Mouse (Mus musculus) adrenal gland, adult (tissue): ENCODE measurements at regions not wholly inside any gene's neighbourhood (a gene's known extent, or its start where the extent isn't known, plus 50 kb on each side); places are given as distances from the start of the nearest gene placed in this dataset.
A peak's percentile ranks its signal among the peaks of the same experiment; 100 is the strongest.
"Not testable (repeated sequence)": the region's sequence is repeated elsewhere in the genome, so short reads cannot be mapped to it uniquely, and the experiment has no call there.

ENCODE experiments used
- DNase-seq, 2 experiments: peaks; one replicate each; pipeline ENCODE4 v3.0.0; 2022 to 2023; ENCODE audit warnings: low spot score in 1 of 2; ENCODE audit not compliant: inconsistent age in 2 of 2

DNA sequence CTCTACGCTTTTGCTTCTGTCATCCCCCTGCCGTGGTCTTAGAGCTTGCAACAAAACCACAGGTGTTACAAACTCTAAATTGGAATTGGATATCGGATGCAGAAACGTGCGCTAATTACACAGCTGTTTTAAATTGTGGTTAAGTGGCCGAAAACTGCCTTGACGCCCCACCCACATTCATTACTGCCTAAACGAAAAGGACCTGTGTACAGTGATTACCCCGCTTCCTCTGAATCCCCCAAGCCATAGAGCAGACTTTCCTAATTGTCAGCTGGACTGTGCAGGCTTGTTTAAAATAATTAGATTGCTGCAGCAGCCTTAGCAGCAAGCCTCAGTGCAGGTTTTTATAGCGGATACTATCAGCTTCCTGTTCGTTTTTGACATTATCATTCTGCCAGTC lies 94.7 kb downstream of the Cxxc4 start:
- peak in 1 of 2 experiments; percentile 21 for DNase-seq

DNA sequence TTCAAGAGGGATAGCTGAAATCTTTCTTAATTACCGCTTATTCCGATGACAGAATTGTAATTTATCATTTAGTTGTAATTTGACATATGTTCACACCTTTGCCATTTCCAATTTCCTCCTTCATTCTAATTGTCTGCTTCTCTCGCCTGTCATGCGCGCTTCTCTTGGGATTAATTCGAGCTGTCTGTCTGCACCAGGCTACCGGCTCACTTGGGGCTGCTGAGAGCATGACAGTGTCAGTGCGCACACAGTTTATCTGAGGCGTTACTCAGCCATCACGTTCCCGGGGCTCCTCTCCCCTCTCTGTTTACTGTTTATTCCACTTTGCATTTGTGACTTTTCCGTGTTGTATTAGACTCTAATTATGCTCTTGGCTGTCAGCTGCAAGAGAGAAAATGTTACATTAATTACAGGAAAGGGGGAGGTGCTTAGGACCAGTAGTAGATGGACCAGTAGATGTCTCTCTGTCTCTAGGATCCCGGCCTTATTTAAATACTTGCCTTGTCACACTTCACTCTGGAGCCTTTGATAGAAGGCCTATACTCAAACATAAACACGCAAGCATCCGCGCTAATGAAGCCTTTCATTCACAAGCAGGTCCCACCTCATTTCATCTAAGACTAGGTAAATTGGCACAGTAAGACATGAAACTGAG lies 95.3 kb downstream of the Cxxc4 start:
- peak in 1 of 2 experiments; percentile 29 for DNase-seq

DNA sequence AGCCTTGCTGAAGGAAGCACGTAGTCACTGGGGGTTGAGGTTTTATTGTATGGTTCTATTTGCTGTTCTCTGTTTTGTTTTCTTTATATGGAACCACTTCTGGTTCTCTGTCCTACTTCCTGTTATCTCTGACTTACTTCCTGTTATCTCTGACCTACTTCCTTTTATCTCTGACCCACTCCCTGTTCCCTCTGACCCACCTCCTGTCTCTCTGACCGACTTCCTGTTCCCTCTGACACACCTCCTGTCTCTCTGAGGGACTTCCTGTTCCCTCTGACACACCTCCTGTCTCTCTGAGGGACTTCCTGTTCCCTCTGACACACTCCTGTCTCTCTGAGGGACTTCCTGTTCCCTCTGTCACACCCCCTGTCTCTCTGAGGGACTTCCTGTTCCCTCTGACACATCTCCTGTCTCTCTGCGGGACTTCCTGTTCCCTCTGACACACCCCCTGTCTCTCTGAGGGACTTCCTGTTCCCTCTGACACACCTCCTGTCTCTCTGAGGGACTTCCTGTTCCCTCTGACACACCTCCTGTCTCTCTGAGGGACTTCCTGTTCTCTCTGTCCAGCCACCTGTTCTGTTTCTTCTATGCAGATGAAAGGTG lies 102.9 kb downstream of the Cxxc4 start:
- not testable (repeated sequence) for DNase-seq

DNA sequence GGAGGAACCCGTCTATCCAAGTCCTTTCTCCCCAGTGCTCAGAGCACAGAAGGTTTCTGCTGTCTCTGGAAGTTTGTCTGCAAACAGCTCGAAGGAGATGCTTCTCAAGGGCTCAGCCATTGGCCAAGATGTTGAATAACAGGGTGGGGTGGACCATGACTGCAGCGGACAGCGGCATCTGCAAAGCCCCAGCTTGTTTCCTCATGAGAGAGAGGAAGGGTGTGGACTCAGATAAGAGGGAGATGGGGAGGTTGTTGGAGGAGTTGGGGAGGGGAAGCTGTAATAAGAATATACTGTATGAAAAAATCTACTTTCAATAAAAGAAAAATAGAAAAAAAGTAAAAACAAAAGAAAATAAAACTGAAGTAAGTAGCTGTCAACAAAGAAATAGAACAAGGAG lies 129.7 kb downstream of the Cxxc4 start:
- DNase-seq: no peak

DNA sequence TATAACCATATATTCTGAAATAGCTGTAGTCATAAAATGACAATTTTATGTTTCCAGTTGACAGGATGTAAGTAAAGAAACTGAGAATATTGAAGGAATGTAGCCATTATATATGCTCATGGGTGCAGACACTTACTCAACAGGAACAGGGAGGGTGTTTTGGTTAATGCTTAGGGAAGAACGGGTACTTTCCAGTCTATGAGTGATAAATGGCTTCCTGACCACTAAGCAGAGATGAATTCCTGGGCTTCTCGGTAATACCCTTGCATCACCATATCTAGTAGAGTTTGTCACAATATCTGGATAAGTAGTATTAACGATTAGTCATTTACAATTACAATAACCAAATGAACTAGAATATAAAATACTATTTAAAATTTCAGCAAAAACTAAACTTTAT lies 130.5 kb downstream of the Cxxc4 start:
- DNase-seq: no peak

DNA sequence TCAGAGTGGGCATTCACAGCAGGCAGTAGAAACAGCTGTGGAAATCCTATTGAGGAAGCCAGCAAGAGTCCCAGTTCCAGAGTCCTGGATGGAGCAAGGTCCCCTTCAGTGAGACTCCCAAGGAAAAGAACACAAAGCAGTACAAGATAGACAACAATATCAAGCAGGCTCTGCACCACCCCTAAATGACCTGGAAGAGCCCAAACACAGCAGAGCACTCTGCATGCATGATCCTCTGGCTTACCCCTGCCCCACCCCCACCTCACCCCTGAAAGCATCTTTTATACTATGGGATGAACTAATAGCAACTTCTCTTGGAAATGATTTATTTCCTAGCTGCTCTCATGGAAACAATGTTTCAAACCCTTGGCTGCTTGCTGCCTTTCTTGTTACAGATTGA lies 132.3 kb downstream of the Cxxc4 start:
- no peak for DNase-seq

DNA sequence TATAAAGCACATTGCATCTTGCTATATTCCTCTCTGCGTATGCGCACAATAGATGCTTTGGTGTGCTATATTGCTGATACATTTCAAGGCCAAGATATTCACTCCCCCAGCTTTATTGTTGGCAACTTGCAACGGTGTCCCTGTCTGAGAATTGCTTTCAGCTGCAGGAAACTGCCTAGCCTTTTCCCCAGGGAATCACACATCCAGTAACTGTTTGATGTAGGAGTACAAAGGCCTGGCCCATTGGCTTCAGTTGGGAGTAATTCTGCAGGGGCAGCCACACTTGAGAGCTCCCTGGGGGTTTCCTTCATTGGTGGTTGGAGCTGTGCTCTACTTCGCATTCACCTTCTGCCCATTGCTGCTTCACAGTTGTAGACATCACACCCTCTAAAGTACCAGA lies 132.8 kb downstream of the Cxxc4 start:
- DNase-seq: no peak

DNA sequence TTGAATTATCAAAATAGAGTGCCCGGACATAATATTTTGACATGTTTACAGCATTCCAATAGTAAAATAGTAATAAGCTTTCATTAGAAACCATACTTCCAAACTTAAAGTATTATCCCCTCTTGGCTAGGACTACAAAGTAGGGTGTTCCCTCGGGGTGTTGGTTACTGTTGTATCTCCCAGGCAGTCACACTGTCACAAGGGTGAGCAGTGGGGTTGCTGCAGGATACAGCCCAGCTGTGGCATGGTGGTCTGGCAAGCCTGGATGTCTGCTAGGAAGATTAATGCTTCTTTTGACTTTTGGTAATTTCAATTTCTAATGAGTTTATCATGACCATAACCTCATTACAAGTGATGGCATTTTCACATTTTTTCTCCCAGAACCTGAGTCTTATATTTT lies 143.3 kb downstream of the Cxxc4 start:
- no peak for DNase-seq

DNA sequence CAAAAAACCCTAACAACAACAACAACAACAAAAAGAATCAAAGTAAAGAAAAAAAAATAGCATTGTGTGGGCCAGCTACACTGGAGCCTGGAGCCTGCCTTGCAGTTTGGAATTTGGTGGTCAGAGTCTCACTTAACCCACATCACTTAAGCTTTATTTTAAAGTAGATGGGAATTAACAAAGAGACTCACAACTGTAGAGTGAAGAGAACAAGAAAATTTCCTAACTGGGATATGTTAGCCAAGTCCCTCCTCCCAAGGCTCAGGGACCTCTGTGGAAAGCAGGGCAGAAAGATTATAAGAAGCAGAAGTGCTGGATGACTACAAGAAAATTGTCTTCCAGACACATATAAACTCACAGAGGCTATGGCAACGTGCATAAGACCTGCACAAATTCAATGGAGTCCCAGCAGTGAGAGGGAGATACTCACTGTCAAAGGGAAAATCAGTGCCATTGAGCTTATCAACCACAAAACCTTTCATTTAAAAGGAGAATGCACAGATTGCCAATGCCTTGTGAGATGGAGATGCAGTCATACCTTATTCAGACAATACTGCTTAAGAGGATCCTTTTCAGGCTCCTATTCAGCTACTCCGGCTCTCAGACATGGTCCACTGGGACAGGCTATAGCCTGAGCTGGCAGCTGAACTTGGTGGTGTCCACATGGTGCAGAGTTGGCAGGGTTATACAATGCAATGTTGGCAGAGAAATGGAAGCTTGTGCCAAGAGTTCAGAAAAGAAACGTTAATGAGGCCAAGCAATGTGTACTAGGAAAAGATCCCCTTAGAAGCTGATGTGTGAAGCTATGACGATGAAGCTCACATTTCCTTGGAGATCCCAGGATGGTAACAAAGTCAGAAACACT lies 154.4 kb downstream of the Cxxc4 start:
- peak in 1 of 2 experiments; percentile 44 for DNase-seq

DNA sequence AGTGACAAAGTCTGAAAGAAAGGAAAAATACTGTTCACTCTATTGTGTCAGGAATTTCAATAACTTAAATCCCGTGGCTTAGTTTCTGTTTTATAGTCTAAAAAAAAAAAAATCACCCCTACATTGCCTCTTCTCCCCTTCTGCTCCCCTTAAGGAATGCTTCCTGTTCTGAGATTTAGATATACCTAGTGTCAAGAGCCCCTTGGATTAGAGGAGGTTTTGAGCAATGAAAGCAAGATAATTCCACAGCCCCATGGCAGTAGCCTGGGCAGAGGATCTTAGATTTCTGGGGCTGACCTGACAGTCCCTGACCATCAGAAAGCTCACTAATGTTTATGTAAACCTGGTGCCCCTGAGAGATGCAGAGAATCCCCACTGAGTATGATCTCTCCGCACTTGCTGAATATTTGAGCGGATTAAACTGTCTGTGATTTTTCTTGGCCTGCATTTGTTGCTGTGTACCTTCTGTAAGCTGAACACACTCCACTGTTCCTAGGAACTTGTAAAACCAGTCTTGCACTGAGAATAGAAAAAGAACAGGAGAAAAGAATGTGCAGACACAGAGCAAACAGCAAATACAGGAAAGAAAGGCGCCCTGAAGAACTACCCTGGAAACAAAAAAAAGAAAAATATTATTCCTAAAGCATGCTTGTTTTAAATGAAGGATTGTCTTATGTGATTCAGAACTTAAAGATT lies 164.3 kb downstream of the Cxxc4 start:
- DNase-seq: no peak

DNA sequence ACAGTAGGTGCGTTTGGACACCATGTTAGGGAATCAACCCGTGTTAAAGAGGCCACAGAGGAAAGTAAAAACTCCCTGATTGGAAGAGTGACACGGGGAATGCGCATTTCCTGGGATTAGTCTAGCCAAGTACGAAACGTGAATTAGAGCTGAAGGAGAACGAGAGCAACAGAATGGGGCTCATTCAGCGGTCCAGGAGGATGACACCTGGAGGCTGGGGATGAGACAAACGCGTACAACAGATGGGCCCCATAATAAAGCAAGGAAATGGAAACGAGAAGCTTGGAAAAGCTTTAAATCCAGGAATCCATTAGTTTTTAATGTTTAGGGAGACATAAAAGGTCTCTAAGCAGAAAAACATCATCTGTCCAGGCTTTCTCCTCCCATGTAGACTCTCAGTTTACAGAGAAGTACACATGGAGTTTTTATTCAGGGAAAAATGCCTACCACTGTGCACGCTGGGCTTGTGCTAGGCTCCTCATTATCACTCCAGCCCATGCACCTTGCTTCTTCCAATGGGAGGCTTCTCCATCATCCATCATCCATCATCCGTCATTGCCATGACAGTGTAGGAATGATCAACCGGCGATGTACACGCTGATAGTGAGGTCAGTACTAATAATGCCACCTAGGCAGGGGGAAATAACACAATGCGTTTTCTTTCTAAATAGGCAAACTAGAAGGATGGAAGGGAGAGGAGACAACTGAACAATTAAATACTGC lies 179.5 kb downstream of the Cxxc4 start:
- DNase-seq: no peak

DNA sequence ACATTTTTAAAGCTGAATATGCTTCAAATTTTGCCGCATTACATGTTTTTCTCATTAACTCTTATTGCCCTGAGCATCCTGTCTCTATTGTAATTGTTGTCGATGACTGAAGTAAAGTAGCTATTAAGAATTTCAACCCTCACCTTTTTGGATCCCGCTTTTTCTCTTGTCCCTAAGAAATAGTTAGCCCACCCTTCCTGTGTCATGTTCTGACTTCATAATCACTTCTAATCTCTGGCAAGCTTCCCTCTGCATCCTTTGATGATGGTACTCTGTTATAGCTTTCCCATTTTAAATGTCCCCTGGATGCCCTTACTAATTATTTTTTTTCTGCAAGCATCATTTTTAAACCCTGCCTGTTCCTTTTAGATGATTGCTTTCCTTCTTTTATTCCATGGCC lies 191.3 kb downstream of the Cxxc4 start:
- DNase-seq: no peak

DNA sequence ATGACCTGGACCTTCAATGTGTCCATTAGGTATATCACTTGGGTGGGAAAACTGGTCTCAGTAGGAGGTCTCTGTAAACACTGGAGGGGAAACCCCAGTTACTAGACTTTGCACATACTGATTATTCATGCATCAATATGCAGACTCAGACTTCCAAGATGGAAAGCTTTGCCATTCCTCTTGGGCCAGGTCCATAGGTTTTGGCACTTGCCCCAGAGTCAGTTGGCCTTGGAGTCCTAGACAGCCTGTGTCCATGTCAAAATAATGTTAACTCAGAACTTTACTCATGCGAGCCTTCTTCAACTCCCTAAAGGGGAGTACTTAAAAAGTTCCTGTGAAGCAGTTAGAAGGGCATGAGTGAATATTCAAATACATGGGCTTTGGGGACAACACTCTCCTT lies 230.3 kb downstream of the Cxxc4 start:
- DNase-seq: no peak

DNA sequence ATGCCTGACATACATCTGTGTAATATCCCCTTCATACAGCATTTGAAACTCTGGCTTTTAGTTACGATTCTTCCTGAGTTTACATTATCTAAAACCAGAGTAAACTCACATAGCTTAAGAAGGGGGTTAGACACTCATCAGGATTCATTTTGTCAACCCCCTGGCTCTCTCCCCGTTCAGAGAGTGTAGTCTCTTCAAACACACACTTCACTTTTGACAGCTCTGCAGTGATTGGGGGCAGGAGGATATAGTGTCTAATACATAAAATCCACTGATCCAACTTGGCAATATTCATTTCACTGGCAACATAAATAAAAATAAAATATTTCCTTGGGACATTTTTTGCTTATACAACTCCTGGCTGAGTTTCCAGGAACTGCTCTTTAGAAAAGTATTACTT lies 251.0 kb downstream of the Cxxc4 start:
- no peak for DNase-seq

DNA sequence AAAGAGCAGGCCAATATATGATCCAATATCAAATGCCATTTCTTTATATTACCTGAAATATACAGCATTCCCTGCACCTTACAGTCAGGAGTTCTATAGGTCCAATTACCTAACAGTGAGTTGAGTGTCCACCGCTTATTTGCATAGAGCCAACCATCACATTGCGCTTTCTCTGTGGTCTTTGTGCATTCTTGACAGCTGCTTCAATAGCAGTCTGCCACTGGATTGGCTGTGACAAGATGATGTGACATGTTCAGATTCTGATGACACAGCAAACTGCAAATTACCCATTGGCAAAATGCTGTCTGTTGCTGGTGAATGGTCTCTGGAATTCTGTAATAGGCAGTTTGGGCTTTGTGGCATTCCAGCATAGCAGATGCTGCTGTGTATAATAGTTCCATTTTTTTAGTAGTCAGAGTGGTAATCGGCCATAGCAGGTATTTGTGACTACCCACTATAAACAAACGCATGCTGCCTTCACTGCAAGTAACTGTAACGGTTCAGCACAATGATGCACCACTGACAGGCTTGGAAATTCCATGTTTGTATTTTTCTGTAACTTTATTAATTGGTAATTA lies 253.8 kb downstream of the Cxxc4 start:
- DNase-seq: no peak

DNA sequence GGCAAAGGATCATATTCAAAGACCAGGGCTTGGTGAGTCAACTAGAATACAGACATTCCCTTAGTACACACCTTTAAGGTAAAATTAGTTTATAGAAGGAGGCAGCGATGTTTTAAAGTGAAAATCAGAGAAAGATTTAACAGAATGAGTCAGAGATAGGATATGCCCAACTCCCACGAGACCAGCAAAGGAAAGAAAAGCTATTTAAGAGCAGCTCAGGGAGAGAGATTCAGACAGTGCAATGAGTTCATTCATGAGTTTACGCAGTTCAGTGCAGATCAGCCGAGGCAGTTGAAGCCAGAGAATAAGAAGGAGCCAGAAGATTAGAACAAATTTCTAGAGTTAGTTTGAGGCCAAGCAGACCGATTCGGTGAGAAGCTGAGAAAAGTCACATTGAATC lies 273.4 kb downstream of the Cxxc4 start:
- no peak for DNase-seq

DNA sequence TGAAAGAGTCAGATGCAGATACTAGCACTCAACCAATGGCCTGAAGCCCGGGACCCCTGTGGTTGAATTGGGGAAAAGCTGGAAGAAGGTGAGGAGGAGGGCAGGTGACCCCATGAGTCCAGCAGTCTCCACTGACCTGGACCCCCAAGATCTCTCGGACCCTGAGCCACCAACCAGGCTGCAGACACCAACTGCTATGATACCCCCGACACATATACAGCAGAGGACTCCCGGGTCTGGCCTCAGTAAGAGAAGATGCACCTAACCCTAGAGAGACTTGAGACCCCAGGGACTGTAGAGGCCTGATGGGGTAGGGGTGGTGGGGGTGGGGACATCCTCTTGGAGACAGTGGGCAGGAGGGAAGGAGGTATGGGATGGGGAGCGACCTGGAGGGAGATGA lies 289.5 kb downstream of the Cxxc4 start:
- DNase-seq: no peak

DNA sequence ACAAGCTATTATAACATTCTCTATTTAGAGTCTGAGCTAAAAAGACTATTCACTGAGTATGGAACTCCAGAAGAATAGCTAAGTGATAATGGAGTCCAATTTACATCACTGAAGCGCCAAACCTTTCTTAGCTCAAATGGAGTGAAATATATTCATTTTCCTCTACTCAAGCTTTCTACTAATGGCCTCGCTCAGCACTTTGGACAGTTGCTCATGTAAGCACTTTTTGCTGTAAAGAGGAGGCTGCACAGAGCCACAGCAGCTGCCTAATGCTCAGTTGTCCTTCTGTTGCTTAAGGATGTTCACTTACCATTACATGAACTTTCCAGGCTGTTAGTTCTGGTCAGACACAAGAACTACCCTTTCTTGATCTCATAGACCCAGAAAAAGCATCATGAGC lies 268.7 kb upstream of the Tacr3 start:
- no peak for DNase-seq

DNA sequence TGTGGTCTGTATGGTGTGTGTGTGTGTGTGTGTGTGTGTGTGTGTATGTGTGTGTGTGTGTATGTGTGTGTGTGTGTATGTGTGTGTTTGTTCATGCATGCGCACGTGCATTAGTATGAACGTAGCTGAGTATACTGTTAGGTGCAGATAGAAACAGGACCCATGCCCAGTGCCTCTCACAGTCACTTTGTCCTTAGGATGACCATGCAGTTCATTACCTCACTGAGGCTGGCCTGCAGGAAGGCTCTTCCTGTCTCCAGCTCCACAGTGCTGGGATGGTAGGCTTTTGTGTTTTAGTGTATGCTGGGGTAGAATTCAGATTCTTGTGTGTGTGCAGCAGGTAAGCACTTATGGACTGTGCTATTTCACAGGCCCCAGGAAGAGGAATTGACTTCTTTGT lies 250.0 kb upstream of the Tacr3 start:
- no peak for DNase-seq

DNA sequence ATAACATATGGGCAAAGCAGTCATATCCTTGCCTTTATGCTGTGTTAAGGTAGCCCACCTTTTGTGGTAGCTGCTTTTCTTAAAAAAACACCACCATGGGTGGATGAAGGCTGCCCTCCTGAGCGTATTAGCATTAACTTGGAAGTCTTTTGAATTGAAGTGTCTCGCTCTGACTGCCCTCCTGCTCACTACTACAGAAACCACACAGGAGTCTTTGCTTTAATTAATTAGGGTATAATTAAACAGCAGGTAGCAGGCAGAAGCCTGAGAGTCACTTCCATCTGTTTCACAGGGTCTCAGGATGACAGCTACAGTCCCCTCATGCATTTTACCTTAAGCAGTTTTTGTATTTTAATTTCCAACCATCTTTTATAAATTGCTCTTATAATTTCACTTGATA lies 240.2 kb upstream of the Tacr3 start:
- no peak for DNase-seq

DNA sequence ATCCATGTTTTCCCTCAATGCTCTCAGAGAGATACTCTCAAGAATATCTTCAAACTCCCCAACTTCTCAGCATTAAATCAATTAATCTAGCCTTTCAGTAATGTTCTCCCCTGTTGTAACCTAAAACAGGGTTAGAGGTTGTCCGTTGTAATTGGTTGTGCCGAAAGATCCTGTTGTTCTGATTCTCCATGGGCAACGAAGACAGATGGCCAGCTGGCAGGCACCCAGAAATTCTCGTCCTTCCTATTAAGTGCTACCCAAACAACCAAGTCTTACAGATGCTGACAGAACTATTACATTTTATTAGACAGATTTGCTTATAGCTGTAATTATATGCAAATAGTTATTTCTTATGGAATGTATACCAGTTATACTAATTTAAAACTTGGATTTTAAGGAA lies 225.9 kb upstream of the Tacr3 start:
- DNase-seq: no peak
